Mouse (Mus musculus) MEL-GATA-1-ER (cell line): ENCODE data around the gene Sirt6.
A peak's percentile ranks its signal among the peaks of the same experiment; 100 is the strongest.

Experiments used
- DNase-seq: peaks from one replicate; pipeline ENCODE4 v3.0.0-alpha.2; 2012; ENCODE audit warnings: low read depth; ENCODE audit errors: extremely low read depth

Sirt6 gene

DNA sequence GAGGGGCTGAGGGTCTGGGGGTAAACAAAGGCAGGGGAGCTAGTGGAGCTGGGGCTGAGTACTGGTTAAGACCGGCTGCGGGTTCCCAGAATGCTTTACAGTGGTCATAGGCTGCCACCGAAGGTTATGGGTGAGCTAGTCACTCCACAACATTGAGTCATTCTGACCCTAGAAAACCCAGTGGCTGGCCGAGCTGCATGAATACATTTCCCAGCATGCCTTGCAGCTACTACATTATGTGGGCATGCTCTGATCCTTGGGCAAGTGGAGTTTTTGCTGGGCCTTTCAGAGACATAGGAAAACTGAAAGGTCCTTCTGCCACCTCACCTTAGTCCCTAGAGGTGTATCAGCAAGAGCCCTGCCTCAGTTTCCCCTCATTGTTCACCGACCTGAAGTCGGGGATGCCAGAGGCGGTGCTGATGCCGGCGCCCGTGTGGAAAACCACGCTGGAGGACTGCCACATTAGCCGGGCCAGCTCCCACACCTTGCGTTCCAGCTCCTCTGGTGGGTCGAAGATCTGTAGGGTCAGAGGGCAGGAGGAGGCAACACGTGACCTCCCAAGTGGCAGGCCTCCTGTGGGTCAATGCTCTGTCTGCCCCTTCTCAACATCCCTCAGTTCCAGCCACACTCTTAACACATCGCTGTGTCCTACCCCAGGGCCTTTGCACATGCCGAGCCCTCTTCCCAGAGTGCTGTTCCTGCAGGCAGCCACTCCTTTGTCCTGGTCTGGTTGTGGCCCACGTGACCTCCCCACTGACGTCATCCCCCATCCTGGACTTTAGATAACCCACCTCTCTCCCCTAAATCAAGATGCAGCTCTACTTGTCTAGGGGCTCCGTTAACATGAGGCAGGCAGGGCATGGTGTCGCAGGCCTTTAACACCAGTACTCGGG, 1.2 kb downstream of the Sirt6 start:
- no peak for DNase-seq

DNA sequence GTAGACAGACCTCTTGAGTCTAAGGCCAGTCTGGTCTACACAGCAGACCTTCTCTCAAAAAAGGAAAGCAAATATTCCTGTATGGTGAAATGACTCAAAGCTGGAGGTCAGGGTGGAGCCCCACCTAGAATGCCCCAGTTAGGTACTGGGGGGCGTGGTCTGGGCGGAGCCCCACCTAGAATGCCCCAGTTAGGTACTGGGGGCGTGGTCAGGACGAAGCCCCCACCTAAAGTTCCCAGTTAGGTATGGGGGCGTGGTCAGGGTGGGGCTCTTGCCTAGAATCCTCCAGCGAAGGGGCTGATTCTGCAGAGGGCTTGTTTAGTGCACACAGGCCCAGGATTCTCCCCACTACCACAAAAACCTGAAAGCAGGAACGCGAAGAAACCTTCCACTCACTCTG, 4.2 kb downstream of the Sirt6 start:
- DNase-seq: no peak

DNA sequence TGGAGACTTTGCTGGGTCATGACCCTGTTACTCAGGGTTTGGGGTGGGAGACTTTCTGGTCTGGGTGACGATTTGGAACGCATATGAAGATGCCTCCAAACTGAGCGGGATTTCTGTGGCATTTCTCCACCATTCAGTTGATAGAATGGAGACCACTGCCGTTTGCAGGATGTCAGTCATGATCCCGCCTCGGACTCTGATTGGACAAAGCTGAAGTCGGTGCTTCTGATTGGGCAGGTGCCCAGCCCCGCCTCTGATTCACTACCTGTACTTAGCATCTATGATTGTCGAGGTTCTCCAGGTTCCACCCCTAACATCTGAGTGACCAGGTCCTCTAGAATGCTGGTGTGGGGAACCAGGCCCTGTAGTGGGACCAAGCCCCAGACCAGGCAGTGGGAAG, 6.8 kb downstream of the Sirt6 start:
- no peak for DNase-seq

DNA sequence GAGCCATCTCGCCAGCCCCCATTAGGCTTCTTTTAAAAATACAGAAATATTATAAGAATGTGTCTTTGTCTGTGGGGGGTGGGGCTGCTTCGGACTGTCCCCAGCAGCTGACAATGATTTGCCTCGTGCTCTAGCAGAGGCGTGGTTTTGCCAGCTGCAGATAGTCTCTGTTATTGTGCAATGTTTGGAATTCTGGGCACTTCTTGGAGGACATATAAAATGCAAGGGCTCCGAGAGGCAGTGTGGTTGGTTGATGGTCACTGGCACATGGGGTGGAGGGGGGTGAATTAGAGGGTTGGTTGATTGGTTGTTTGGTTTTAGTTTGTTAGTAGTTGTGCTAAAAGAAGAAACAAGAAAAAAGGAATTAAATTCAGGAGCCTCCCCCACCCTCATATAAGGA, 7.6 kb downstream of the Sirt6 start:
- DNase-seq: no peak

DNA sequence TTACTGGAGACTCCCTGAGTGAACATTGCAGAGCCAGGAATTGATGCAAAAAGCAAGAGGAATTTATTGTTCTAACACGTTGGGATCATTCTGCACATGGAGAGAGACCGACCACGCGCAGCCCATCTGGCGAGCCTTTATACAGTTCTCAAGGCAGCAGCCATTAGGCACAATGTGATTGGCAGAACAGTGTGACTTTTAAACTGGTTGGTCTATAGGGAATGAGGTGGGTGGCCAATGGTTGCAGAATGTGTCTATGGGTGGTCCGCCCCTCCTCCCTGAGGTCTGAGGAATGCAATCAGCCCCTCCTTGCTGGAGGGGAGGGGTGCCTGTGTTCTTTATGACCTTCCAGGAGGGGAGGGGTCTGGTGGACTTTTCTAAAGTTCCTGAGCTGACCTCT, 12.1 kb downstream of the Sirt6 start:
- DNase-seq: no peak

DNA sequence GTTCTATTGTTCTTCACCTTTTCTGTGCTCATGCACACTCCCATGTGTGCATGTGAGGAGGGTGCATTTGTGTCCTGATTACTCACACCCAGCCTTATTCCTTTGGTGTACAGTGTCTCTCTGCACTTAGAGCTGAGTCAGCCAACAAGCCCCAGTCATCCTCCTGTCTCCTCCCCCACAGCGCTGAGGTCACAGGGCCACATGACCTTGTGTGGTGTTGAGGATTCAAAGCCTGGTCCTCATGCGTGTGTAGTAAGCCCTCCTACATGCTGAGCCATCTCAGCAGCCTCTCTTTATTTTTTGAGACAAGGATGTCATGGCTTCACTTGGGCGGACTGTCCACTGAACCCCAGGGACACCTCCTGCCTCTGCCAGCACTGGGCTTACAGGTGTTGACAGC, 14.8 kb downstream of the Sirt6 start:
- no peak for DNase-seq

DNA sequence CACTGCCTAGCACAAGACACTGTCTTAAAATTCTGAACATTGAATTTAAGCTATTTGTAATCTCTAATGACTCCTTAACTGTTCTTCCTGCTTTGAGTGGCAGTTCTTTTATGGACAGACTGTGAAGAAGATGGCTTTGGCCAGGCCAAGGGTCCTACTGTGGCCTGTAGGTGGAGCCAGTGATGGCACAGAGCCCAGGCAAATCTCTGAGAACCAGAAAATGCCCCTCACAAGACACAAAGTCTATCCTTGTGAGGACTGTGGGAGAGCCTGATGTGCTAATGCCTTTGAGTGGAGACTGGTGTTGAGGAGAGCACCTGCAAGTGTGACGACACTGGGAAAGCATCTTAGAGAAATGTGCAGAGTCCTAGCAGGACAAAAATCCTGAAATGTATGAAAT, 19.3 kb downstream of the Sirt6 start:
- no peak for DNase-seq

DNA sequence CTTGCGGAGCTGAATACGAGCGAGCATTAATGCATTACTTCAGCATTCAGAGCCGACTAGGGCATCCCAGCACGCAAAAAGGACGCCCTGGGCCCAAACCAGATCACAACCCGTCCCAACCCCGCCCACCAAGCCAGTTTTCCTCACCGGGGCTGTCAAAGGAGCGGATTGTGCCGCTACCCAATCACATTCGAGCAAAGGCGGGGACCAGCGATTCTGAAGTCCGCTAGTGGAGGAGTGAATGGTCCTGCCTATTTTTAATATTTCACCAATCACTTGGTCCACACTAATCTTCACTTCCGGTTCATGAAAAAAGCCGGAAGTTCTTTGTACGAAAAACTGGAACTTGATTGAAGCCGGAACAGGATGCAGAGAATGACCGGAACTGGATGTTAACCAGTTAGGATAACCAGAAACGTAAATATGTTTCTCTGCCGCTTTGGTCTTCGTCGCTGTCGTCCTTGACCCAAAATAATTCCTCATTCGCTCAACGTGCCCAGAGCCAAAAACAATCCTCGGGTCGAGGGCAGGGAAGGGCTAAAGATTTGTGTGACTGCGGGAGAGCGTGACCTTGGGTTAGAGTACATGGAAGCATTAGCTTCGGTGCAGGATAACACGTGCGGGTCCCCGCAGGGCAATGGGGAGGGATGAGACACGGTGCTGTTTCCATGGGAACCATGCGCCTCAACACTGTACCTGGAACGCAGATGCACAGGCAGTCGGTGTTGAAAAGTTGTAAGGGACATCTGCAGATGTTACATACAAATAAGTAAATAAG, 21.4 kb downstream of the Sirt6 start, which contains the start of gene BC025920:
TSS of gene BC025920 (plus strand) at position 297 of the 778 bp plus-strand sequence.
- DNase-seq: peak; percentile 99

DNA sequence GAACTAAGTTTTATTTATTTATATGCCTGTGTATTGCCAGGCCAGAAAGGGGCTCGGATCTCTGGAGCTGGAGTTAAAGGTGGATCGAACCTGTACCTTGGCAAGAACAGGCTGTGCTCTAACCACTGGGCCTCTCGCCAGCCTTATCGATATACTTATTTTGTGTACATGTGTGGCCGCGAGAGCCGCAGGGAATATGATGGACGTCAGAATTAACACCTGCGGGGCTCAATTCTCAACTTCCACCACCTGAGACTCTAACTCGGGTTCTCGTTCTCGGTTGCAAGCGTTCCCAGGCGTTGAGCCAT, 22.0 kb downstream of the Sirt6 start:
- DNase-seq: no peak

DNA sequence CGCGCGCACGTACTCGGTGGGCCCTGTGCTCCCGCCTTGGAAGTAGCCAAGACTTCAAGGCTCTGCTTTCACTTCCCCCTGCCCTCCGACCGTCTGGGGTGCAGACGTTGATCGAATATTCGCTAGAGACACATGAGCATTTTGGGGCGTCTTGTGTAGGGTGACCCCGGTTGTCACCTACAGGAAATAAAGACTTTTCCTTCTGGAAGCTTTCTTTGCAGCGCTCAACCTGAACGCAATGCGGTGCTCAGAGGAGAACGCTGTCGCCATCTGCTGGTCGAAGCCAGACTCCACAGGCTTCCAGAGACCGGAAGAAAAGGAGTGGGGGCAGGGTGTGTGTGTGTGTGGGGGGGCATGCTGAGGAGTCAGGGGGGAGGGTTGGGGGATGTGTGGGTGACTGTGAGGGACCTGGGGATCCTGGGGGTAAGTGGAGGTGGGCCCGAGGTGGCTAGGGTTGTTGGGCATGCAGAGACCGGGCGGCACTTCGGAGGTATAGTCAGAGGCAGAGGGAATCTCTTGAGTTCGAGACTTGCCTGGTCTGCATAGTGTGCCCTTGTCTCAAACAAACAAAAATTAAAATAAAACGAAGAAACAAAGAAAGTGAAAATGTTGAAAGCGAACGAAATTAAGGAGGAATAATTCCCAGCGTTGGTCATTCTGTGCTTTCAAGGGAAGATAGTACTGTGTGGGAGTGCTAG, 22.5 kb downstream of the Sirt6 start:
- peak; percentile 83 for DNase-seq

DNA sequence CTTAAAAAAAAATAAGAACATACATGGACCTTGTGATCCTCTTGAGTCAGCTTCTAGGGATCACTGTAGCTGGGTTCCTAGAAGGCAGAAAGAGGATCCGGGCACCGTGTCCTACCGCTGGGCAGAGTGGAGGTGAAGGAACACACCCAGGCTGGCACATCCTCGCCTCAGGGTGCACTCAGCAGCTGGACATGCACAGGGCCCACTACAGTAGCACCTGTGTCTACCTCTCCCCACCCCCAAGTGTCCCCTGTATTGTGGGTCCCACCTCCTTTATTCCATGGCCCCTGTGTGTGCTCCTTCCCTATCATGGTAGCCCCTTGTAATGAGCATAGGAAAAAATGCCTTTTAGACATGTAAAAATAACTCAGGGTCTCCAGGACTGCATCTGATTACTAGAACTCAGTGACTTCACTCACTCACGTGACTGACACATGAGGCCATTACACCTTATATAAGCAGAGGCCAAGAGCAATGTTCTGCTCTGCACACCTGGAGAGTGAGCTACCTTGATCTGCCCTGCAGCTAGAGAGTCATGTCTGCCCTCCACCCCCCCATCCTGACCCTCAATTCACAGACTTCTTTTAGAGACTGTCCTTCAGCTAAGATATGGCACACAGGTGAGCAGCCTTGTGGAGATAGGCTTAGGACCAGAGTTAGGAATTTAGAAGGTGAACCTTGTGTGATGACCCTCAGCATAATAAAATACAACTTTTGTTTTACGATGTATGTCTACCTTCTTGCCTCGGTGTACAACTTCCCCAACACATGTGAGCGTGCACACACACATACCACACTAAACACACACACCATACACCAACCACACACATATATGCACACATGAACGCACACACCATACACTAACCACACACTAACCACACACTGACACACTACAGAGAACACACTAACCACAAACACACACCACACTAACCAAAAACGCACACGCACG, 23.3 kb downstream of the Sirt6 start:
- DNase-seq: no peak

DNA sequence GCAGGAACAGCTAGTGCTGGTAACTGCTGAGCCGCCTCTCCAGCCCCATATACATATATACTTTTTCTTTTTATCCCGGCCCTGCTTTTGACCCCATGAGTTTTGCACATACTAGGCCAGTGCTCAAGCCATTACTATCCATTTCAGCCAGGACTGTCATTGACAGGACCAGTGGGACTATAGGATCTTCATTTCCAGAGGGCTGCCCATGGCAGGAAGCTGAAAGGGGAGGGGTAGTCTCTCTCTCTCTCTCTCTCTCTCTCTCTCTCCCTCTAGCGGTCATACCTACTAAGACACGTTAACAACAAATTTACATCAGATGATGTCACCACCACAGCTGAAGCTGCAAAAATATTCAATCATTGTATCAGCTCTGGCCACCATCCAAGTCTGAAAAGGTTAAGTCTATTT, 24.9 kb downstream of the Sirt6 start:
- DNase-seq: peak; percentile 64

DNA sequence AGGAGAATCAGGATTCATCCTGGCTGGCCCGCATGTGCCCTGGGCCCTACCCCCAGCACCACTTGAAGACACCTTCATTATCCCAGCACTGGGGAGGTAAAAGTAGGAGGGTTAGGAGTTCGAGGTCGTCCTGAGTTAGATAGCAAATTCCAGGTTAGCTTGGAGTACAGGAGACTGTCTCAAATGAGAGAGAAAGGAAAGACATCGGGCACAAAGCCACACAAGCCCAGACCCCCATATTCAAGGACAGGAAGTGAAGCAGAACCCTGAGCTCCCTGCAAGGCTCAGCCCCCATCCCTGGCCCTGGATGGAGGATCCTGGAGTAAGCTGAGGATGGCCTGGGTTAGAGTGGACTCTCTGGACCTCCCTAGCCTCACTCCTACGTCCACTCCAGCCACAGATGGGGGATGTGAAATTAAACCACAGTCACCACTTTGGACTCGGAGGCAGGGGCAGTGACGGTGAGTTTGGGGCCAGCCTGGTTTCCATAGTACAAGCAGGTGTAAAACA, 26.1 kb downstream of the Sirt6 start:
- no peak for DNase-seq

DNA sequence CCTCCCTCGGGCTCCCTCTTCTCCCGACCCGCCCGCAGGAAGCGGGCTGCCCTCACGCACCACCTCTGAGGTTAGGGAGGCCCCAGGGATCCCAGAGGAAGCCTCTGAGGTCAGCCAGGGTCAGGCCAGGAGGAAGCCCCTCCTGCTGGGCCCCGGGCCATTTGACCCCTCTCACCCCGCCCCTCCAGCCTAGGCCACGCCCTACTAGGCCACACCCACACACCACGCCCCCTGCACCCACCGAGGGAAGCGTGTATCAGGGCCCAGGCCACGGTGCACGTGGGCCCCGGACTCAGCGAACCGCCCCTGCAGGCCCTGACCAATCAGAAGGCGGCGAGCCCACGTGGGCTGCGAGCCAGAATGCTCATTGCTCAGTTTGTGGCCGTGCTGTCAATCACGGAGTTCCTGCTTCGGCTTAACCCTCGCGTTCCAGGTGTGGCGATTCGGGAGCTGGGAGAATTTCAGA, 26.8 kb downstream of the Sirt6 start, which contains the start of gene Tle6:
TSS of gene Tle6 (minus strand) at position 336 of the 466 bp plus-strand sequence.
- DNase-seq: peak; percentile 90

DNA sequence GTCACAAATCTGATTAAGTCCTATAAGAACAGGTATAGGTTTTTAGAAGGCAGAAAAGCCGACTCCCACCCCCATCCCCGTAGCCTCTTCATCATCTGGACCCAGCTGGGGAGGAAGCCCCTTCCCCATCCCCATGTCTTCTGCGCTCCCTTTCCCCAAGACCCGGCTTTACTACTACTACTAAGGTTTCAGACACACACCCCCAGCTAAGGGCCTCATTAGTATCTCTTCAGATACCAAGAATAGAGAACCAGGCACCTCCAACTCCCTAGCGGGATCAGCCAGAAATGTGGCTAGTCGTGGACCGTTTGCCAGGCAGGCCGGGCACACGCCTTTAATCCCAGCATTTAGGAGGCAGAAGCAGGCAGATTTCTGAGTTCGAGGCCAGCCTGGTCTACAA, 27.5 kb downstream of the Sirt6 start:
- no peak for DNase-seq

DNA sequence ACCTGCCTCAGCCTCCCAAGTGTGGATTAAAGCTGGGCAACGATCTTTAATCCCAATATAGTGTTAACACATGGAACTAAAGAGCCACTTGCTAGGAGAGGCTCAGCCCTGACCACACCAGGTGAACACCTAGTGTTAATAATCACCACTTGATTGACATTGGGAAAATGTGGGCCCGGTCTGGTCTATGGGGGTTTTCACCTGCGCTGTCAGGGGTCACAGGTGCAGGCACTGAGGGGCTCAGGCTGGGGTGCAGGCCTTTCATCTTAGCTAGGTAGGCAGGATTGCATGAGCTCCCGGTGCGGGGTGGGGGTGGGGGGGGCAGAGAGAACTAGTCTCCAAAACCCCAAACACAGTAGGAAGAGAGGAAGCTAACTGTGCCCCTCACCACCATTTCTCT, 28.0 kb downstream of the Sirt6 start:
- no peak for DNase-seq

DNA sequence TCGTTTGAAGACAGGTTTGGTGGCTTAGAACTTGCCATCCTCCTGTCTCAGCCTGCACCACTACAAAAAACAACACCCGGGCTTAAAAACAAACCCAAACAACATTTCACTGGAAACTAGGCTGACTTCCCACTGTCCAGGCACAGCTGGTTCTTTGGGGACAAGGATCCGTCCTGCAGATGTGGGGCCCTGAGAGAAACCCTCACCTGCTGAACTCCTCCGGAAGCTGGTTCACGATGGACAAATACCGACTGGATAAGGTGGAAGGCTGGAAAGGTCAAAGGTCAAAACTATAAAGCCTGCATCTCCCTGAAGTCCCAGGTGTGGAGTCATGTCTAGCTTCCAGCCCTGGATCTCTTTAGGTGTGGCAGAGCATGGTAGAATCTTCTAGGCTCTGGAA, 28.7 kb downstream of the Sirt6 start:
- DNase-seq: no peak

DNA sequence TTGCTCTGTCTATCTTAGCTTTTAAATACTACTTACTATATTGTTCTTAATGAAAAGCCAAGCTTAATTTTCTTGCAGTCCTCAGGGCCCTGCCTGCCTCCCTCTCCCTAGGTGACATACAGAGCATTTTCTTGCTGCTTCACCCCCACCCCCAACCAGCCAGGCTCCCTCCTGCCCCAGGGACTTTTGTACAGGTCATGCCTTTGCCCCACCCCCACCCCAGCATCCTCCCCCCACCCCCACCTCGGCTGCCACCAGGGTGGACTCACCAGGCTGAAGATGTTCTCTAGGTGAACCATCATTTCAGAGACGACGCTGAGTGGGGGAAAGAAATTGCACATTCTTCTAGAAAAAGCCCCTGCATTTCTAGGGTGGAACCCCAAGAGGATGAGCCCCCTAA, 29.3 kb downstream of the Sirt6 start:
- no peak for DNase-seq

DNA sequence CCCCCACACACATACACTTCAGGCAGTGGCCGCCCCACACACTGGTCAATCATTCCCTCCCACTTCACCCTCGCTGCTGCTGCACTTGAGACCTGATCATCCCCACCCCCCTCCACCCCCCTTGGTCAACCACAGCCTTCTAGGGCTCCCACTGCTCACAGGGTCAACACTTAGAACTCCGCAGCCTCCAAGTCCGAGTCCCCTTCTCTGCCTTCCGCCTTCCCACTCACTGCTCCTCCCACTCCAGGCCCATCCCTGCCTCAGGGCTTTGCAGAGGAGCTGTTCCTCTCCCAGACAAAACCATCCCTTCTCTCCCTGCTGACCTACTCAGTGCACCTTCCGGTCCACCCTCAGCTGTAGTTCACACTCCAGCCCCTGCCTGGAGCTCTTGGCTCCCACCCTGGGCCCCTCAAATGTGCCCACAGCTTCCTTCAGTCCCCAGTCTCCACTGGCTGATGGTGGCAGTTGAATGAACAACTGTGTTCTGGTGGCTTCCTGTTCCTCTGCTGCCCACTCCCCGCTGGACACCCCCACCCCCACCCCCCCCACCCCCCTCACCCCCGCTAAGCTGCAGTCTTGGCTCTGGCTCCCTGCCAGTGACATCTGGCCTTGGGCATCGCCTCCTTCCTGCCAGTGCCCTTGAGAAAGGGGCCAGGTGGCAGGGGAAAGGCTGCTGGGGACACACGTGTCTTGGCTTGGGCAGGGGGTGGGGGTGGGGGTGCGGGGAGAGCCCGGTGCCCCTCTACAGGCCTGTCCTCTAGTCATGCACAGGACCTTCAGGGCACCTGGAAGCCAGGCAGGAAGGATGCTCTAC, 30.3 kb downstream of the Sirt6 start:
- no peak for DNase-seq

DNA sequence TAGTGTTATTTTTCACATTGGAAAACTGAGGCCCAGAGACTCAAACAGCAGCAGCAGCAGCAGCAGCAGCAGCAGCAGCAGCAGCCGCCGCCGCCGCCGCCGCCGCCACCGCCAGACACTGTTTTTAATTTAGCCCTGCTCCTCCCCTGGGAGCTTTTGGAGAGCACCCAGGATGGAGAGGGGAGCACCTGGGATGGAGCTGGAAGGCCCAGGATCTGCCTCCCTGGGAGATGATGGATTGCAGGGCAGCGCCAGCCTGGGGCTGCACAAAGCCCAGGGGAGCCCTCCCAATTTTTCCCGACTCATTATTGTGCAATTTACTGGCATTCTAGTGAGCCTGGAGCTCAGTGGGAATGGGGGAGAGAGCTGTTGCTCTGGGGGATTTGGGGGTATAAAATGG, 31.0 kb downstream of the Sirt6 start:
- no peak for DNase-seq
